Mouse (Mus musculus): ENCODE results near the gene Stk38. TPM values are rescaled to one million over a fixed set of nuclear protein-coding genes. Genes with fewer than 3 reads are reported as not detected.

Stk38 gene
- total and polyA plus RNA-seq, 3 experiments: 14.4 to 290 (median 49.3) TPM

DNA sequence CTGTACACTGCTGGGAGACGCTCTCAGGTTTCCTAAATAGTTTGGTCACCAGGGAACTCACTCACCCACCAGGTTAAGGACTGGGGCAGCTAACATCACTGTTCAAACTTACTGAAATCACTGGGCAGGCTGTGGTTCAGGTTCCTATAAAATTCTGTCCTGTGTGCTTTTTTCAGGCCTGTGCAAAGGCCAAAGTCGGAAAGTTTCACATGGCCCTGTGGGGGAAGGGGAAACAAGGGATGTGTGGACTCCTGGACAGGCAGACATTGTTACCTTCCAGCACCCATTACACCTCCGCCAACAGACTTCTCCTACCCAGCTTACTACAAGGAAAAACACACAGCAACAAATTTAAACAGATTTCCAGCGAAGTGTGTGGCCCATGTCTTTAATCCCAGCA is 28.7 kb downstream of the Stk38 start:
- TF ChIP-seq TCF12 (IDR thresholded peaks at IDR 0.05; ENCODE audit: low read depth, low read length): no peak
- TF ChIP-seq MXI1 (IDR thresholded peaks at IDR 0.05; ENCODE audit: low read depth, low read length): no peak
- no peak for TF ChIP-seq NELFE (IDR thresholded peaks at IDR 0.05; ENCODE audit: low read depth, low read length)
- TF ChIP-seq MAFK (IDR thresholded peaks at IDR 0.05; ENCODE audit: borderline replicate concordance, low read depth, low read length): no peak
- TF ChIP-seq GABPA (IDR thresholded peaks at IDR 0.05; ENCODE audit: low read depth, low read length): no peak
- no peak for TF ChIP-seq JUND (IDR thresholded peaks at IDR 0.05; ENCODE audit: low read depth, low read length)
- no peak for TF ChIP-seq BHLHE40 (IDR thresholded peaks at IDR 0.05; ENCODE audit: borderline replicate concordance, low read depth, low read length)
- no peak for TF ChIP-seq TBP (IDR thresholded peaks at IDR 0.05; ENCODE audit: low read depth, low read length)
- TF ChIP-seq CTCF (IDR thresholded peaks at IDR 0.05 in 2 of 3, conservative IDR thresholded peaks at IDR 0.05 in 1 of 3; ENCODE audit: control insufficient read depth in 1 of 3, insufficient read depth in 1 of 3, low read depth in 2 of 3, low read length in 3 of 3, poor library complexity in 1 of 3, severe bottlenecking in 1 of 3): no peak
- no peak overlapping the region for H3K9ac ChIP-seq (ENCODE audit: control insufficient read depth, low read depth, low read length, poor library complexity, severe bottlenecking)
- H3K27ac ChIP-seq (ENCODE audit: control insufficient read depth, low read depth, low read length): no peak overlapping the region
- H3K4me1 ChIP-seq (ENCODE audit: control insufficient read depth in 1 of 2, insufficient read depth in 2 of 2, low read length in 2 of 2): no peaks in the 10 kb centered on the region
- H3K9me3 ChIP-seq (replicated peaks; ENCODE audit: insufficient read depth, low read length): no peaks in the 10 kb centered on the region
- H3K79me2 ChIP-seq (ENCODE audit: control insufficient read depth, insufficient read depth, low read length, poor library complexity): no peaks in the 10 kb centered on the region
- no peaks in the 10 kb centered on the region; a peak in 1 of 4 replicates for H3K36me3 ChIP-seq (ENCODE audit: control insufficient read depth in 1 of 2, insufficient read depth in 2 of 2, low read length in 2 of 2)
- H3K27me3 ChIP-seq (ENCODE audit: control insufficient read depth in 1 of 2, insufficient read depth in 2 of 2, low read length in 2 of 2): no peaks in the 10 kb centered on the region
- no peak for DNase-seq (ENCODE audit: low read depth, low spot score)
- no peak overlapping the region for H3K4me3 ChIP-seq (ENCODE audit: control insufficient read depth in 1 of 2, insufficient read depth in 1 of 2, low read depth in 2 of 2, low read length in 2 of 2)

DNA sequence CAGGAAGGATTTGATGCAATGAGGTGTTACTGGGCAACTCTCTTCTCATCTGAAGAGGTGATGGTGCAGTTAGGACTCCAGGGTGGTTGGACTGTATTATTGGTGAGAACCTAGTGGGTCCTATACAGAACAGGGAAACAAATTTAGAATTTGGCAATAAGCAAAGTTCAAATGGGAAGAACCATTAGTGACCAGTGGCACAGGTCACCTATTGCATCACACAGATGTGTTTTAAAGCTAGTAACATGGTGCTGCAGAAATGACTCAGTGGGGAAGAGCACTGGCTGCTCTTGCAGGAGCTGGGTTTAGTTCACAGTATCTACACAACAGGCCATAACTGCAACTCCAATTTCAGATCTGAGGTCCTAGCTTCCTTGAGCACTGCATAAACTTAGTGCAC is 37.7 kb downstream of the Stk38 start:
- Histone ChIP-seq H3K4me1 (ENCODE audit: control insufficient read depth in 1 of 2, insufficient read depth in 2 of 2, low read length in 2 of 2) (peaks cover 2 to 8% of the 10 kb centered on the region in 2 experiments; a peak in 3 of 4 replicates), H3K4me3 (ENCODE audit: control insufficient read depth in 1 of 2, insufficient read depth in 1 of 2, low read depth in 2 of 2, low read length in 2 of 2) (no peak overlapping the region), H3K27me3 (ENCODE audit: control insufficient read depth in 1 of 2, insufficient read depth in 2 of 2, low read length in 2 of 2) (no peaks in the 10 kb centered on the region), H3K79me2 (ENCODE audit: control insufficient read depth, insufficient read depth, low read length, poor library complexity) (no peaks in the 10 kb centered on the region), H3K9ac (ENCODE audit: control insufficient read depth, low read depth, low read length, poor library complexity, severe bottlenecking) (no peak overlapping the region), H3K36me3 (ENCODE audit: control insufficient read depth in 1 of 2, insufficient read depth in 2 of 2, low read length in 2 of 2) (peaks cover 2 to 8% of the 10 kb centered on the region in 2 experiments), H3K9me3 (replicated peaks; ENCODE audit: insufficient read depth, low read length) (no peaks in the 10 kb centered on the region), H3K27ac (ENCODE audit: control insufficient read depth, low read depth, low read length) (no peak overlapping the region)
- no peak for DNase-seq (ENCODE audit: low read depth, low spot score)
- TF ChIP-seq ZKSCAN1 (IDR thresholded peaks at IDR 0.05; ENCODE audit: low read depth, low read length): no peak
- no peak for TF ChIP-seq POLR2AphosphoS5 (IDR thresholded peaks at IDR 0.05; ENCODE audit: borderline replicate concordance, low read depth, low read length)
- no peak for TF ChIP-seq NRF1 (IDR thresholded peaks at IDR 0.05; ENCODE audit: insufficient read depth, low read depth, low read length, poor library complexity, severe bottlenecking)
- TF ChIP-seq RAD21 (IDR thresholded peaks at IDR 0.05; ENCODE audit: low read depth, low read length): no peak
- no peak for TF ChIP-seq HCFC1 (IDR thresholded peaks at IDR 0.05; ENCODE audit: low read depth, low read length)
- no peak for TF ChIP-seq MYB (IDR thresholded peaks at IDR 0.05; ENCODE audit: low read depth, low read length)
- TF ChIP-seq BHLHE40 (IDR thresholded peaks at IDR 0.05; ENCODE audit: borderline replicate concordance, low read depth, low read length): no peak
- no peak for TF ChIP-seq MEF2A (IDR thresholded peaks at IDR 0.05; ENCODE audit: extremely low read depth, insufficient replicate concordance, low read depth, low read length, poor library complexity, severe bottlenecking)
- no peak for TF ChIP-seq JUND (IDR thresholded peaks at IDR 0.05; ENCODE audit: low read depth, low read length)
- TF ChIP-seq SIN3A (IDR thresholded peaks at IDR 0.05; ENCODE audit: low read length): no peak
- no peak for TF ChIP-seq MAFK (IDR thresholded peaks at IDR 0.05; ENCODE audit: borderline replicate concordance, low read depth, low read length)
- no peak for TF ChIP-seq TCF12 (IDR thresholded peaks at IDR 0.05; ENCODE audit: low read depth, low read length)
- no peak for TF ChIP-seq ELF1 (IDR thresholded peaks at IDR 0.05; ENCODE audit: low read depth, low read length)
- TF ChIP-seq SMC3 (IDR thresholded peaks at IDR 0.05; ENCODE audit: low read depth, low read length): no peak
- TF ChIP-seq UBTF (IDR thresholded peaks at IDR 0.05; ENCODE audit: borderline replicate concordance, insufficient read depth, low read depth, low read length): no peak
- no peak for TF ChIP-seq MYC (IDR thresholded peaks at IDR 0.05; ENCODE audit: low read depth, low read length)
- TF ChIP-seq RCOR1 (IDR thresholded peaks at IDR 0.05; ENCODE audit: low read depth, low read length): no peak
